Mouse (Mus musculus): Measurements from ENCODE around the gene Emilin3.

Emilin3 gene

DNA sequence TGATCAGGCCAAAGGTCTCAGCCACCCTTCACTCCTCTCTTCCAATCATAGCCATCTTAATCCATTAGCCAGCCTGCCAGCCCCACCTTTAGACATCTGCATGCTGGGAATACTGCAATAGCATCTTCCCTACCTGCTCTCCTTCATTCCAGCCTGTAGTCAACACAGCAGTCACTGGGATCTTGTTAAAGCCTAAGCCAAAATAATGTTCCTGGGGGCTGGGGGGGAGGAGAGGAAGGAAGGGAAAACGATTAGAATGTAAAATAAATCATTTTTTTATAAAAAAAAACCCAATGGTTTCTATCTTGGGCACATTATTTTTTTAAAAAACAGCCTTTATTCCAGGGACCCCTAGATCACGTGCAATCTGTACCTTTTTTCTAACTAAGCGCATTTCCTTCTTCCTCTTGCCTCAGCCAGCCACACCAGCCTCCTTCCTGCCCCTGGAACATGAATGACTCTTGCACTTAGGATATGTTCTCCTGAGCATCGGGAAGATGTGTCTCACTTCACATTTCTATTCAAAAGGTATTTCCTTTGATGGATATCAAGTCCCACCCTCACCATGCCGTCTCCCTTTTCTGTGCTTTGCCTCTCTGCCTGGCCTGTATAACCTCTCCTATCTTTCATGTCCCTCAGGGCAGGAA lies 37.8 kb downstream of the Emilin3 start:
- in situ Hi-C loops (cut with MseI, MboI), result no loop called here

DNA sequence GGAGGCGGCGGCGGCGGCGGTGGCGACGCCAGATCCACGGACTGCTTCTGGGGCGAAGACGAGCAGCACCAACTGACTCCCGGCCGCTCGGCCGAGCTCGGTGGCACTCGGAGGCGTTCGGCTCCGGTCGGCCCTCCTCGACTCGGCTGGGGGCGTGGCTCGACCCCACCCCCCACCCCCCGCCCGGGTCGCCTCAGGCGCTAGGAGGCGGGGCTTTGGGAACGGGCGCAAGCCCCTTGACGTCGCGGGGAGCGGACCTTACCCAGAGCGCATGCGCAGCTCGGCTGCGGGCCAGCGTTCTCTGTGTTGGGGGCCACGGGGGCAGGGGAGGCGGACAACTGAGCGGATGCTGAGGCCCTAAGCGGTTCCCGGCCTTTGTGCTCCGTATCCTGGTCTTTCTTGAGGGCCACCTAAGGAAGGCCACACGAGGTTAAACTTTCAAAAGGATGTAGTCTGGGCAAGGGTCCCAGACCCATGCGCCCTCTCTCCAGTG lies 39.2 kb downstream of the Emilin3 start, which contains the start of gene Zhx3:
Gene Zhx3, minus strand, starts transcription at position 109 of the 493 bp plus-strand sequence.
- in situ Hi-C loops (cut with MseI, MboI), result no loop called here

DNA sequence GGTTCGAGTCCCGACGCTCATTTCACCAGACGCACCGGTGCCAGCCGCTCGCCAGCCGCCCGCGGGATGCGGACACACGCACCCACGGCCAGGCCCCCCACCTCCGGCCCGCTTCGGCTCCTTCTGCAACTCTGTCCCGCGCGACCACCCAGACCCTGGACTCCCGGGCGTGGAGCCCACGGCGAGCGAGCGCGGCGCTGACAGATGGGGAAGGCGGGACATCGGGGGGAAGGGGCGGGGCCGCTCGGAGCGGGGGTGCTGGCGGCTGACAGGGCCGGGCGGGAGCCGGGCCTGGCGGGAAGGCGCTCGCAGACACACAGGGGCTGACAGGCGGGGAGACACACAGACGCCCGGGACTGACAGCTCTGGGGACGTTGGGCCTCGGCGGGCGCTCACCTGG lies 39.7 kb downstream of the Emilin3 start:
- in situ Hi-C loops (cut with MseI, MboI), result no loop called here

DNA sequence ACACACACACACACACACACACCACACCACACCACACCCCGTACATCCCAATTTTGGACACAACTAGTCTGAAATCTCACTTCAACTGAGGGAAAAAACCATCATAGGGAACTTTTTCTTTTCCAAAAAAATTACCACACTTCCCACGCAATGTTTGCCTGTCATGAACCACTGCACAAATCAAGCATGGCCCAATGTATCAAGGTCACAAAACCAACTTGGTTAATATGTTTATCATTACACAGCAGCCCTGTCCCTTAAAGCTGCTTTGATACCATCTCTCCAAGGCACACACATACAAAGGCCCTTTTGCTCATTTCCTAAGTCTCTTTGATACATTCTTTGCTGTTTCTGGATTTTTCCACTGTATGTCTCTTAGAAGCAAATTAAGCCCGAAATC lies 40.8 kb downstream of the Emilin3 start:
- in situ Hi-C loops (cut with MseI, MboI), result no loop called here

DNA sequence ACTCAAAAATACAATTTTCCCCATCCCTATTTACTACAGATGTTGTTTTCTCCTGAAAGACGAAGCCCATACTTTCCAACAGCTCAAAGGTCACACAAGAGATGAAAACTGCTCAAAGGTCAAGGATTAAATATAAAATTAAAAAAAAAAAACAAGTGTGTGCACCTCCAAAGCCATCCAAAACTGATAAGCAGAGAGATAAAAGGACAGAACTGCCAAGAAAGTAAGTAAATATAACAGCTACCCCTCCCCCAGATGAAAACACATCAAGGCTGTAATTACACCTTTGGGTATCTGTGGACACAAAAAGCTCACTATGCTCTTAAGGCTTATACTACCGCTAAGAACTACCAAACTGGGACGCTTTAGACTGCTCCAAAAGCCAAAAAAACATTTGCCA lies 42.7 kb downstream of the Emilin3 start:
- in situ Hi-C loops (cut with MseI, MboI), result no loop called here

DNA sequence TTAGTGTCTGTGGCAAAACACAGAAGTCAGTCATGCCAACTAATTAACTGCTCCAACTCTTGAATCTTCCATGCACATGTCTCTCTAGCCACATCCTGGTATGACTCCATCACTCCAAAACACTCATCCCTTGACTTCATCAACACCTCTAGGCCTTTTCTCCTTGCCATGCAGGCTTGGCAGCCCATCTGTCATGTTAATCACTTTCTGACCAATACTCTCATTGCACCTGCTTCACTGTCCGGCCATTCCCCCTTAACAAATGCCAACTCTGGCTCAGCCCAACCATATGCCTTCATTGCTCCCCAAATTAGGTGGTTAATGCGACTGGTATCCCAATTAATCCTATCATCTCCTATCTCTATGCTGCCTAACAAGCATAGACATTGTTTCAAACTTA lies 46.9 kb downstream of the Emilin3 start:
- in situ Hi-C loops (cut with MseI, MboI), result no loop called here

DNA sequence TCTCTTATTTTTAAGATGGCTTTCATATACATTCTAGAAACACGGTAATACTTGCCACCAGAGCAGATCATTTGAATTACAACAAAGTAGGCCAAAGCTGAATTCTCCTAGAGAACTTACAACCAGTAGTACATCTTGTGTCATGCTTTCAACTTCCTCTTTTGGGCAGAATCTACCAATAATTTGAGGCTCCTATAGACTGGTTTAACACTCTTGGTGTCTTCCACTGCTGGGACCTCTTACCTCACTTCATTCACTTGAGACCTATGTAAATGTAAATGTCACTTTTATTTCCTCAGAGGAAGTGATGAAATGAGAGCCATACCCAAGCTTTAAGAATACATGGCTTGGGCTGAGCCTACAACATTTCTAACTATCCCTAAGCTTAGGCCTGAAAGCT lies 48.0 kb downstream of the Emilin3 start:
- in situ Hi-C loops (cut with MseI, MboI), result no loop called here

DNA sequence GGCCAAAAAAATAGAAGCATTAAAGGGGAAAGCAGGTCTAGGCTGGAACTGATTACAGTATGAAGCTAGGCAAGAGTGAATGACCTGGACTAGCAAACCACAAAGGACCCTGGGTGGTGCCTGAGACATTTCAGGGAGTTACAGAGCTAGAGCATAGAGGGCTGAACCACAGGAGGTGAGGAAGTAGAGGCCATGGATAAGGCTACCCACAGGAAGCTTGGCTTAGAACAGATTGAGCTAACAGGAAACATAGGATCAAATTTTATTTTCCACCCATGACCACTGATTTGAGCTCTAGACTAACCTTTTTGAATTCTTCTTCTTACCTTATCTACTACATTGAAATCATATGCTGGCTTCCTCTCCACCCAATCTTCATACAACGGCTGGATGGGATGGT lies 51.8 kb downstream of the Emilin3 start:
- in situ Hi-C loops (cut with MseI, MboI), result no loop called here
